Mouse (Mus musculus) heart, embryonic 16.5 days (tissue): ENCODE data around the gene Rps6ka4. TPM values are rescaled to one million over a fixed set of nuclear protein-coding genes. Genes with fewer than 3 reads are reported as not detected.

Experiments
- ATAC-seq: fragments of 200-750 bp; cut with Nextera tagmentation; replicated peaks from 2 replicates; pipeline ENCODE4 v1.8.0; 2017; ENCODE audit warnings: moderate number of reproducible peaks; ENCODE audit not compliant: insufficient read depth, low FRiP score; ENCODE audit errors: extremely low read depth
- H3K27ac ChIP-seq: fragments of 300-500 bp; sonication (generic); 2 replicates; pipeline ENCODE4 v1.5.1; 2014; ENCODE audit warnings: mild to moderate bottlenecking, low read length, control low read depth, moderate library complexity
- H3K27me3 ChIP-seq: fragments of 300-500 bp; sonication (generic); 2 replicates; pipeline ENCODE4 v1.6.1; 2014; ENCODE audit warnings: low read length, mixed read lengths; ENCODE audit not compliant: control insufficient read depth, insufficient read depth
- H3K36me3 ChIP-seq: fragments of 300-500 bp; sonication (generic); 2 replicates; pipeline ENCODE4 v1.6.1; 2014; ENCODE audit not compliant: control insufficient read depth, insufficient read depth
- H3K4me1 ChIP-seq: fragments of 300-500 bp; sonication (generic); 2 replicates; pipeline ENCODE4 v1.6.1; 2014; ENCODE audit warnings: low read length, mixed read lengths; ENCODE audit not compliant: control insufficient read depth, insufficient read depth
- H3K4me2 ChIP-seq: fragments of 300-500 bp; sonication (generic); 2 replicates; pipeline ENCODE4 v1.6.1; 2014; ENCODE audit warnings: low read depth, mild to moderate bottlenecking, control low read depth, low read length
- H3K4me3 ChIP-seq: fragments of 300-500 bp; sonication (generic); 2 replicates; pipeline ENCODE4 v1.5.1; 2014; ENCODE audit warnings: mild to moderate bottlenecking, control low read depth, low read length
- H3K9ac ChIP-seq: fragments of 300-500 bp; sonication (generic); 2 replicates; pipeline ENCODE4 v1.6.1; 2014; ENCODE audit warnings: low read length, control low read depth
- H3K9me3 ChIP-seq: fragments of 300-500 bp; sonication (generic); replicated peaks from 2 replicates; pipeline ENCODE4 v1.6.1; 2016; ENCODE audit warnings: low read length; ENCODE audit not compliant: control insufficient read depth
- WGBS: fragments of 180-500 bp; shearing (Covaris S2); extraction: QIAGEN DNeasy Blood & Tissue Kit; methylation state at CpG from one replicate; pipeline ENCODE4 v1.1.7; 2014; 5-methylcytosine and 5-hydroxymethylcytosine counted together
- polyA plus RNA-seq: library from polyadenylated mRNA; unstranded; fragments of >200 nt; fragmentation: Nextera tagmentation; extraction: Ambion mirVana; gene quantifications from 2 replicates; pipeline ENCODE4 v1.2.1, GENCODE M21; 2015

The Rps6ka4 gene
- polyA plus RNA-seq, 1 experiment from 2014 or later: 20.0 TPM

DNA sequence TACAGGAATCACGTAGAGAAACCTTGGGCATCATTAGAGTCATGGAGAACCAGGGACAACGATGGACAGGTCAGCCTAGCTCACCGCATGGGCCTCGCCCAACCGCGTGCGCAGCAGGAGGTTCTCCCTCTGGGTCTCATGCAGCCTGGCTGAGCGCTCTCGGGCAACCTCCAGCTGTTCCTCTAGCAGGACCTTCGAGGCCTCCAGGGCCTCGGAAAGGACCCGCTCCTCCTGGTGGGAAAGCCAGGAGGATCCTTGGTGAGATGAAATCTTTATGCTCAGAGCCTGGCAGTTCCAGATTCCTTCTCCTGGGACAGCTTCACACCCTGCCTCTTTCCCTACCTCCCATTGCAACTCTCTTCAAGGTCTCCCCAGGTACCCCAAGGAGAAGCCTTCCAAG is 14.2 kb upstream of the Rps6ka4 start:
- H3K4me1 ChIP-seq: peaks cover 3% of the 10 kb centered on the region; the same call in 1 of the 2 replicates
- no peak overlapping the region; the same call in 1 of the 2 replicates for H3K4me2 ChIP-seq
- 86% methylated on average over 12 of the region's 12 CpGs for WGBS
- peaks cover 15% of the 10 kb centered on the region for H3K27me3 ChIP-seq
- H3K9me3 ChIP-seq: no peaks in the 10 kb centered on the region
- no peaks in the 10 kb centered on the region for H3K36me3 ChIP-seq
- H3K4me3 ChIP-seq: no peak overlapping the region
- no peak for ATAC-seq
- H3K9ac ChIP-seq: no peak overlapping the region
- no peak overlapping the region for H3K27ac ChIP-seq

- H3K4me3 ChIP-seq: no peak overlapping the region
- WGBS: 65% methylated on average over 8 of the region's 8 CpGs
- no peak overlapping the region for H3K27ac ChIP-seq
- H3K4me1 ChIP-seq: peaks cover 3% of the 10 kb centered on the region; the same call in 1 of the 2 replicates
- H3K4me2 ChIP-seq: no peak overlapping the region
- ATAC-seq: no peak
- no peak overlapping the region for H3K9ac ChIP-seq
- H3K36me3 ChIP-seq: no peaks in the 10 kb centered on the region
- H3K9me3 ChIP-seq: no peaks in the 10 kb centered on the region
- peaks cover 22% of the 10 kb centered on the region for H3K27me3 ChIP-seq
Observed at GRCm38 (mm10) chr19:6853903-6854302, 13.5 kb upstream of the Rps6ka4 start.

GRCm38 (mm10) chr19:6852393-6853305 is 12.2 kb upstream of the Rps6ka4 start:
- WGBS: 77% methylated on average over 21 of the region's 21 CpGs
- H3K4me2 ChIP-seq: no peak overlapping the region
- ATAC-seq: no peak
- H3K27ac ChIP-seq: no peak overlapping the region
- H3K4me3 ChIP-seq: no peak overlapping the region
- peaks cover 6% of the 10 kb centered on the region; the same call in 1 of the 2 replicates for H3K4me1 ChIP-seq
- no peaks in the 10 kb centered on the region for H3K9me3 ChIP-seq
- H3K9ac ChIP-seq: no peak overlapping the region
- no peaks in the 10 kb centered on the region for H3K36me3 ChIP-seq
- H3K27me3 ChIP-seq: peaks cover 33% of the 10 kb centered on the region

- H3K27me3 ChIP-seq: peaks cover 45% of the 10 kb centered on the region
- no peaks in the 10 kb centered on the region for H3K9me3 ChIP-seq
- peaks cover 6% of the 10 kb centered on the region; the same call in 1 of the 2 replicates for H3K4me1 ChIP-seq
- no peak overlapping the region for H3K27ac ChIP-seq
- no peak for ATAC-seq
- no peaks in the 10 kb centered on the region for H3K36me3 ChIP-seq
- no peak overlapping the region for H3K4me3 ChIP-seq
- 80% methylated on average over 3 of the region's 3 CpGs for WGBS
- H3K4me2 ChIP-seq: no peak overlapping the region
- H3K9ac ChIP-seq: no peak overlapping the region
Observed at GRCm38 (mm10) chr19:6851497-6851896, 11.1 kb upstream of the Rps6ka4 start.

GRCm38 (mm10) chr19:6849506-6850068 is 9.2 kb upstream of the Rps6ka4 start:
- no peaks in the 10 kb centered on the region for H3K36me3 ChIP-seq
- H3K4me2 ChIP-seq: no peak overlapping the region
- WGBS: 69% methylated on average over 23 of the region's 23 CpGs
- no peak overlapping the region for H3K4me3 ChIP-seq
- ATAC-seq: no peak
- H3K9ac ChIP-seq: no peak overlapping the region
- H3K4me1 ChIP-seq: 0 out of 2 replicates have a peak, but pooled peaks cover 3% of the 10 kb centered on the region
- H3K9me3 ChIP-seq: no peaks in the 10 kb centered on the region
- H3K27ac ChIP-seq: no peak overlapping the region
- peaks cover 53% of the 10 kb centered on the region for H3K27me3 ChIP-seq

DNA sequence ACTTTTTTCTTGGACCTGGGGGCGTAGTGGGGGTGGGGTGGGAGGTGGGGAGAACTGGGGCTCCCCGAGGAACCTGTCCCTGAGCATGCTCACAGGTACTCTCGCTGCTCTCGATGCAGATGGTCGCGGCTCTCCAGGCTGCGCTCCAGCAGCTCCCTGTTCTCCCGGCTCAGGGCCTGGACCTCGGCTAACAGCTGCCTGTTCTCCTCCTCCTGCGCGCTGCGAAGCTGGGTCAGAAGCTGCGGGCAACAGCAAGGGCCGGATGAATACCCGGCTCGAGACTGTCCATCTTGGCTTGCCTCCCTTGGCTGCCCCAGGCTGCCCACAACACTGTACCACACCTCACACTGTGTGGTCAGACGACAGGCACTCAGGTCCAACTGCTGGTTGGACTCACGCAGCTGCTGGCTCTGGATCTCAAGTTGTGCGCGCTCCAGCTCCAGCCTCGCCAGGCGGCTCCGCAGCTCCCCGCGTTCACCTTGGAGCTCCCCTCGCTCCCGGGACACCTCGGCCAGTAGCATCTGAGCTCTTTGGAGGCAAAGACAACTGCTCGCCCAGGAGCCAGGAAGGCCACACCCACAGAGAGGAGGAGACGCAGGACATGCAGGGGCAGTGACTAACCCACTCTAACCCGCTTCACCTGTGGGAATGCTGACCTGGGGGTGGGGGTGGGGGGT is 7.5 kb upstream of the Rps6ka4 start:
- H3K9me3 ChIP-seq: no peaks in the 10 kb centered on the region
- 15% methylated on average over 31 of the region's 31 CpGs for WGBS
- no peak for ATAC-seq

DNA sequence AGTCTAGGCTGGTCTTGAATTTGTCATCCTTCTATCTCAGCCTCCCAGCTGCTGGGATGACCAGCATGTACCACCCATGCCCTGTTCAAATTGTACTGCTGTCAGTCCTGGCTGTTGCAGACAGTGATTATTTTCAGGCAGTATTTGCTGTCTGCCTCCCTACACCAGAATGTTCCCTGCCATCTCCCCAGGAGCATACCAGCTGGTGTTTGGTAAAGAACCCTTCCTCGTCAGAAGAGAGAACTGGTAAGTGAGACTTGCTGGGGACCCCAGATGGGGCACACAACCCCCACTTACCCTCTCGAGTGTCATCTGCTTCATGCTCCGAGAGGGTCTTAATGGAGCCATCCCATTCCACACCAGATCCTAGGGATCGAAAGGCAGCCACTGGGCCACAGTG is 5.6 kb upstream of the Rps6ka4 start:
- 75% methylated on average over 4 of the region's 4 CpGs for whole genome bisulfite sequencing
- peaks cover 56% of the 10 kb centered on the region for H3K27me3 ChIP-seq
- no peaks in the 10 kb centered on the region for H3K36me3 ChIP-seq
- no peak overlapping the region for H3K4me3 ChIP-seq
- no peak for ATAC-seq
- H3K4me2 ChIP-seq: no peak overlapping the region
- no peak overlapping the region for H3K9ac ChIP-seq
- peaks cover 3% of the 10 kb centered on the region for H3K4me1 ChIP-seq
- H3K9me3 ChIP-seq: no peaks in the 10 kb centered on the region
- H3K27ac ChIP-seq: no peak overlapping the region

More for the DNA sequence above, 7.5 kb upstream of the Rps6ka4 start:
- no peaks in the 10 kb centered on the region for H3K36me3 ChIP-seq
- 0 out of 2 replicates have a peak, but pooled peaks cover 3% of the 10 kb centered on the region for H3K4me1 ChIP-seq
- H3K4me3 ChIP-seq: peak overlapping the region; percentile 35
- peak overlapping the region; percentile 49 for H3K4me2 ChIP-seq
- H3K9ac ChIP-seq: no peak overlapping the region
- no peak overlapping the region for H3K27ac ChIP-seq
- H3K27me3 ChIP-seq: peaks cover 52% of the 10 kb centered on the region

DNA sequence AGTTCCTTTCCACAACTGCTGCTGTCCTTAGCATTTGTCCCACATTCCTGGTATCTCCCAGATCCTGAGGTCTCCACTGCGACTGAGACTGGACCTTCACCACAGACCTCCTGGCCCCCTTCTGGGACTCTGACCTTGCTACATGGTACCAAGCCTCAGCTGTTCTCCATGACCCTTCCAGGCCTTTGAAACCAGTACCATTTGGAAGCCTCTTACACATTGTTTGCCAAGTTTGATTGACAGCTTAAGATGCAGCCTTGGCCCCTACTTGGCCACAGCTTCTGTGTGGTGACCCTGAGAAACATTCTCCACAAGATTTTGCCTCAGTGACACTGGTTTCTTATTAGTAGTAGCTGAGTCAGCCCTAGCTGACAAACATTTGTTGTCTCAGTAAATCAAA is 1.9 kb upstream of the Rps6ka4 start:
- Histone ChIP-seq H3K9ac (no peak overlapping the region), H3K4me2 (no peak overlapping the region), H3K27ac (no peak overlapping the region), H3K4me3 (no peak overlapping the region), H3K9me3 (peaks cover 3% of the 10 kb centered on the region; the same call in 1 of the 2 replicates), H3K27me3 (peaks cover 28% of the 10 kb centered on the region), H3K36me3 (peaks cover 17% of the 10 kb centered on the region; the same call in 1 of the 2 replicates), H3K4me1 (peaks cover 6% of the 10 kb centered on the region)
- 55% methylated on average over 1 of the region's 1 CpGs for WGBS
- no peak for ATAC-seq
